Mouse (Mus musculus) right cerebral cortex, postnatal 25 days (tissue): Measurements from ENCODE around the gene Rrp12.
"Not testable (repeated sequence)": the region's sequence is repeated elsewhere in the genome, so short reads cannot be mapped to it uniquely, and the experiment has no call there.

Experiments
- DNase-seq: peaks from one replicate; pipeline ENCODE4 v3.0.0; 2022

Rrp12 gene

GRCm38 (mm10) chr19:41847614-41847991, 48.4 kb downstream of the Rrp12 start:
- DNase-seq, result not testable (repeated sequence)

- peak; percentile 66 for DNase-seq
These were observed 48.8 kb downstream of the Rrp12 start for GRCm38 (mm10) chr19:41847091-41847581.

- DNase-seq, result peak; percentile 10
These were observed 49.4 kb downstream of the Rrp12 start for GRCm38 (mm10) chr19:41846366-41847090.

GRCm38 (mm10) chr19:41844345-41844744, 51.6 kb downstream of the Rrp12 start:
- no peak for DNase-seq

GRCm38 (mm10) chr19:41842706-41843105, 53.3 kb downstream of the Rrp12 start:
- DNase-seq, result no peak

- no peak for DNase-seq
These were observed 53.8 kb downstream of the Rrp12 start for GRCm38 (mm10) chr19:41842196-41842595.

GRCm38 (mm10) chr19:41841105-41841750, 54.7 kb downstream of the Rrp12 start:
- no peak for DNase-seq

GRCm38 (mm10) chr19:41839685-41840084, 56.3 kb downstream of the Rrp12 start:
- DNase-seq, result no peak

- DNase-seq, result no peak
These were observed 57.2 kb downstream of the Rrp12 start for GRCm38 (mm10) chr19:41838808-41839207.

GRCm38 (mm10) chr19:41837917-41838261, 58.1 kb downstream of the Rrp12 start:
- DNase-seq, result no peak

- DNase-seq, result no peak
These were observed 58.6 kb downstream of the Rrp12 start for GRCm38 (mm10) chr19:41837194-41837916.

- no peak for DNase-seq
These were observed 59.3 kb downstream of the Rrp12 start for GRCm38 (mm10) chr19:41836719-41837118.

GRCm38 (mm10) chr19:41835816-41836215, 60.2 kb downstream of the Rrp12 start:
- DNase-seq, result no peak

- no peak for DNase-seq
These were observed 60.6 kb downstream of the Rrp12 start for GRCm38 (mm10) chr19:41835407-41835806.

- DNase-seq, result peak; percentile 6
These were observed 63.3 kb downstream of the Rrp12 start for GRCm38 (mm10) chr19:41832501-41833201.

- no peak for DNase-seq
These were observed 64.1 kb downstream of the Rrp12 start for GRCm38 (mm10) chr19:41831718-41832391.

- peak; percentile 33 for DNase-seq
These were observed 64.8 kb downstream of the Rrp12 start for GRCm38 (mm10) chr19:41831101-41831570.

- peak; percentile 56 for DNase-seq
These were observed 65.6 kb downstream of the Rrp12 start for GRCm38 (mm10) chr19:41830106-41831031.

GRCm38 (mm10) chr19:41829381-41830105, 66.4 kb downstream of the Rrp12 start, which contains the start of gene Frat1:
Gene Frat1, plus strand, starts transcription at chr19:41829970.
- peak; percentile 90 for DNase-seq

GRCm38 (mm10) chr19:41828941-41829340, 67.0 kb downstream of the Rrp12 start:
- DNase-seq, result no peak
